Mouse (Mus musculus) limb, embryonic 13.5 days (tissue): ENCODE data around the gene Slc9a1. TPM values are rescaled to one million over a fixed set of nuclear protein-coding genes. Genes with fewer than 3 reads are reported as not detected.
A peak's percentile ranks its signal among the peaks of the same experiment; 100 is the strongest.

Source experiments
- ATAC-seq: fragments of 200-750 bp; cut with Nextera tagmentation; 2 replicates; pipeline ENCODE4 v1.8.0; 2017; ENCODE audit warnings: low read depth, moderate number of reproducible peaks, moderate TSS enrichment; ENCODE audit not compliant: low FRiP score
- H3K27ac ChIP-seq: fragments of 300-500 bp; sonication (generic); 2 replicates; pipeline ENCODE4 v1.5.1; 2015; ENCODE audit warnings: inconsistent platforms, mild to moderate bottlenecking, moderate library complexity
- H3K27me3 ChIP-seq: fragments of 300-500 bp; sonication (generic); 2 replicates; pipeline ENCODE4 v1.6.1; 2015; ENCODE audit warnings: mild to moderate bottlenecking, inconsistent platforms
- H3K36me3 ChIP-seq: fragments of 300-500 bp; sonication (generic); 2 replicates; pipeline ENCODE4 v1.6.1; 2015; ENCODE audit warnings: inconsistent platforms, mild to moderate bottlenecking, moderate library complexity
- H3K4me1 ChIP-seq: fragments of 300-500 bp; sonication (generic); 2 replicates; pipeline ENCODE4 v1.6.1; 2015; ENCODE audit warnings: inconsistent platforms
- H3K4me2 ChIP-seq: fragments of 300-500 bp; sonication (generic); replicated peaks from 2 replicates; pipeline ENCODE4 v1.6.1; 2015; ENCODE audit warnings: inconsistent platforms, mild to moderate bottlenecking, moderate library complexity
- H3K4me3 ChIP-seq: fragments of 300-500 bp; sonication (generic); 2 replicates; pipeline ENCODE4 v1.5.1; 2015; ENCODE audit warnings: moderate library complexity, mild to moderate bottlenecking, inconsistent platforms
- H3K9ac ChIP-seq: fragments of 300-500 bp; sonication (generic); 2 replicates; pipeline ENCODE4 v1.6.1; 2015; ENCODE audit warnings: mild to moderate bottlenecking, inconsistent platforms
- H3K9me3 ChIP-seq: fragments of 300-500 bp; sonication (generic); 2 replicates; pipeline ENCODE4 v1.6.1; 2016; ENCODE audit warnings: inconsistent platforms
- WGBS: fragments of 180-500 bp; shearing (Covaris S2); methylation state at CpG from one replicate; pipeline ENCODE4 v1.1.7; 2015; 5-methylcytosine and 5-hydroxymethylcytosine counted together
- polyA plus RNA-seq: library from polyadenylated mRNA; unstranded; fragments of >200 nt; fragmentation: Nextera tagmentation; extraction: Ambion mirVana; gene quantifications from 2 replicates; pipeline ENCODE4 v1.2.1, GENCODE M21; 2015

The Slc9a1 gene
- polyA plus RNA-seq = 8.1 and 8.8 TPM in 2 replicates

DNA sequence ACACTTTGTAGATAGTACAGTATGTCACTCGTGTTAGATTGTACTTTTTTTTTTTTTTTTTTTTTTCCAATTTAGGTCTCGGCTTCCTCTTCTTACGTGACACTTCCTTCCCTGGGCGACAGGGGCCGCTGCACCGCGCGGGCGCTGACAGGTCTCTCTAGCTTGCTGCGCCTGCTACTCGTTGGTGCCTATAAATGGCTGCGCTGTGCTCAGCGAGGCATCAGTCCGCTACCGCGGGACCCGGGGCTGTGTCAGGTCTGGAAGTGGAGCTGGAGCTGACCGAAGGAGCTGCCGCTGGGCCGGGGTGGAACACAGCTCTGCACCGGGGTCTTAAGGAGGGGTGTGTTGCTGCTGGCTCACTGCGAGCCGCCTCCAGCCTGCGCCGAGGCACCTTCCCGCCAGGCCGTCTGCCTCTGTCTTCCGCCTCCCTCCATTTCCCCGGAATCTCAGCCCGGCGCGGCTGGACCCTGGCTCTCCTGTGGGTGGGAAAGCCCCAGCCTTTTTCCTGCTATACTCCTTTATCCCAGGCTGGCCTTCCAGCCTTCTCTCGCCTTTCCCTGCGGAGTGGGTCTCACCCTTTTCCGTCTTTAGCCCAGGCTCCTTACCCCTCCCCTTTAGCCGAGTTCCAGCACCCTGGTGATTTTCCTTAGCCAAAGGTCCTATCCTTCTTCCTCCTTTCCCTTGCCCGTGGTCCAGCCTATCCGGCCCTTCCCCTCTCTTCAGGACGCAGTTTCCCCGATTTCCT, at the start of gene Slc9a1:
Gene Slc9a1, plus strand, starts transcription at position 154 of the 745 bp plus-strand sequence.
- Histone ChIP-seq H3K36me3 (peaks cover 2% of the 10 kb centered on the region), H3K4me3 (peak within 1 kb of the TSS; percentile 86), H3K27ac (peak within 1 kb of the TSS; percentile 86), H3K4me1 (peaks cover 40% of the 10 kb centered on the region), H3K27me3 (no peaks in the 10 kb centered on the region), H3K9me3 (no peaks in the 10 kb centered on the region), H3K4me2 (peak within 1 kb of the TSS; percentile 79), H3K9ac (peak within 1 kb of the TSS; percentile 89)
- ATAC-seq = peak; percentile 94
- WGBS = under 1% methylated on average over 40 of the region's 40 CpGs

DNA sequence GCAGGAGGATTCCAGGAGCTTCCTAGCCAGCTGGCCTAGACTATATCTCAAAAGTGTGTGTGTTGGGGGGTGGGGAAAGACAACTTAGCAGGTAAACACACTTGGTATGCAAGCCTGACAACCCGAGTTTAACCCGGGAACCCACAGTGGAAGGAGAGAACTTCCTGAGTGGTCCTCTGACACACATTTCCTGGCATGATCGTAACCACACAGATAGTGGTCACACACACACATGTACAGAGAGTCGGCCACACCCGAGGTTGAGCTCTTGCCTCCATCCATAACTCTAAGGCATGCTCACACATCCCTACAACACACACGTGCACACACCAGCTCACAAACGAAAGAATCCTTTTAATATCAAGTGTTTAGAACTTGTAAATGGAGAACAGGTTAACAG, 41.4 kb upstream of the Slc9a1 start:
- Histone ChIP-seq H3K27ac (no peak overlapping the region), H3K4me2 (no peak overlapping the region), H3K4me1 (peaks cover 16% of the 10 kb centered on the region; the same call in 1 of the 2 replicates), H3K9ac (no peak overlapping the region), H3K36me3 (peaks cover 4% of the 10 kb centered on the region), H3K27me3 (no peaks in the 10 kb centered on the region), H3K9me3 (no peaks in the 10 kb centered on the region), H3K4me3 (no peak overlapping the region)
- ATAC-seq = no peak
- 75% methylated on average over 7 of the region's 7 CpGs for WGBS

DNA sequence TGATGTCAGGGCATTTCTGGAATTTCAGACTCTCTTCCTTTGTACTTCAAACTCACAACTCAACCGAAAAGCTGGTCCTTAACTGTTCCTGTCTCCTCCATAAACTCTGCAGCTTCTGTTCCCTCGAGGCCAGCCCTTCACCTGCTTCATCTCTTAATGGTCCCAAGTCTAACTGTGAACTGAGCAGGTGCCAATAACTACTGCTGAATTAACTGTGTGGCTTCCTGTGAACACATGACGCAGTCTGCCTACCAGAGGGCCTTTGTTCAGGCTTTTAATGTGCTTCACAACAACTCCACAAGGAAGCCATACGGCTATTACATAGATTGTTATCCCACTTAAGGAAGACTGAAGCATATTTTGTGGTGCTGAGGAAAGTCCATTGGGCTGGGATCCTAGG, 39.2 kb upstream of the Slc9a1 start:
- Histone ChIP-seq H3K4me3 (no peak overlapping the region), H3K9me3 (no peaks in the 10 kb centered on the region), H3K27ac (no peak overlapping the region), H3K36me3 (no peaks in the 10 kb centered on the region), H3K9ac (no peak overlapping the region), H3K4me2 (no peak overlapping the region), H3K4me1 (peaks cover 22% of the 10 kb centered on the region; the same call in 1 of the 2 replicates), H3K27me3 (no peaks in the 10 kb centered on the region)
- 54% methylated on average over 4 of the region's 4 CpGs for WGBS
- no peak for ATAC-seq

DNA sequence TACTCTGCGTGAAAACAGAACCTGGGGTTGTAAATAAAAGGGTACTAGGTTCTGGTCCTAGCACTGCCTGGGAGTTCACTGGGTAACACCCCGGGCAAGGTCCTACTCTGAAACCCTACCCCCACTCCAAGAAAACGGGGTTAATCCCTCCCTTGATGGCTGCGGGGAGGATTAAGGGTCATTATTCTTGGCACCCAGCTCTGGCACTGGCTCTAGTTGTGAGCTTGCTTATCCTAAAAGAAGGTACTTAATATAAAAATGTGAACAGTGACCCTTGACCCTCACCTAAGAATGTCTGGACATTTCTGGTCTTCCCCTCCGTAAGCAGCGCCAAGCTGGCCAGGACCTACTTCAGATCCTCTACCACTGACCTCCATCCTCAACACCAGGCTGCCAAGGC, 36.2 kb upstream of the Slc9a1 start:
- H3K27me3 ChIP-seq = no peaks in the 10 kb centered on the region
- no peak overlapping the region for H3K4me3 ChIP-seq
- H3K4me1 ChIP-seq = peaks cover 26% of the 10 kb centered on the region
- ATAC-seq = no peak
- WGBS = 54% methylated on average over 6 of the region's 6 CpGs
- no peak overlapping the region for H3K9ac ChIP-seq
- H3K4me2 ChIP-seq = no peak overlapping the region
- no peak overlapping the region for H3K27ac ChIP-seq
- H3K9me3 ChIP-seq = no peaks in the 10 kb centered on the region
- H3K36me3 ChIP-seq = no peaks in the 10 kb centered on the region

DNA sequence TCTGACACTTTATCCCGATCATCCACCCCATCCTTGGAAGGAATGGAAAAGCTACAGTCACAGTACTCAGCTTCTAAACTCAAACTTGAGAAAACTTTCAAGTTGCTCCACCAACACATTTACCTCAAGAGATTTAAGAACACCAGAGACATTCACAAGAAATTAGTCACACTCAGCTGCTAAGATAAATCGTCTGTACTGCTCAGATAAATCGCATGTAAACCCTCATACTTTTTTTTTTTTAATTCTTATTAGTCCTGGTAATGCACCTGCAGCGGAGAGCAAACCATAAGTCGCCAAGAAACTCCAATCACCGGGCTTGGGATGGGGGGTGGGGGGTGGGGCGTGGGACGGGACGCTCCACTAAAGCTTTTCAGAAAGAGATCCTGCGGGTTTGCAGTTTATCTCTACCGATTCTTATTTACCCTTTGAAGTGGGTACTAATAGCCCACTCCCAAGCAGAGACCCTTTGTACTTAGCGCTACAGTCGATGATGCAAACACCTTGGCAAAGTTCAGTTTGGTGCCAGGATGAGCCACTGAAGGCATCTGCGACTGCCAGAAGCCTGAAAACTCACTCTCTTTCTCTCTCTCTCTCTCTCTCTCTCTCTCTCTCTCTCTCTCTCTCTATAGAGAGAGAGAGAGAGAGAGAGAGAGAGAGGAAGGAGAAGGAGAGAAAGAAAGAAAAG, 31.5 kb upstream of the Slc9a1 start:
- ATAC-seq = no peak
- Histone ChIP-seq H3K36me3 (no peaks in the 10 kb centered on the region), H3K9ac (peak overlapping the region; percentile 92), H3K4me2 (peak overlapping the region; percentile 73), H3K27me3 (0 out of 2 replicates have a peak, but pooled peaks cover 5% of the 10 kb centered on the region), H3K27ac (no peak overlapping the region), H3K9me3 (no peaks in the 10 kb centered on the region), H3K4me3 (peak overlapping the region; percentile 89), H3K4me1 (peaks cover 18% of the 10 kb centered on the region)
- WGBS = 15% methylated on average over 14 of the region's 14 CpGs

DNA sequence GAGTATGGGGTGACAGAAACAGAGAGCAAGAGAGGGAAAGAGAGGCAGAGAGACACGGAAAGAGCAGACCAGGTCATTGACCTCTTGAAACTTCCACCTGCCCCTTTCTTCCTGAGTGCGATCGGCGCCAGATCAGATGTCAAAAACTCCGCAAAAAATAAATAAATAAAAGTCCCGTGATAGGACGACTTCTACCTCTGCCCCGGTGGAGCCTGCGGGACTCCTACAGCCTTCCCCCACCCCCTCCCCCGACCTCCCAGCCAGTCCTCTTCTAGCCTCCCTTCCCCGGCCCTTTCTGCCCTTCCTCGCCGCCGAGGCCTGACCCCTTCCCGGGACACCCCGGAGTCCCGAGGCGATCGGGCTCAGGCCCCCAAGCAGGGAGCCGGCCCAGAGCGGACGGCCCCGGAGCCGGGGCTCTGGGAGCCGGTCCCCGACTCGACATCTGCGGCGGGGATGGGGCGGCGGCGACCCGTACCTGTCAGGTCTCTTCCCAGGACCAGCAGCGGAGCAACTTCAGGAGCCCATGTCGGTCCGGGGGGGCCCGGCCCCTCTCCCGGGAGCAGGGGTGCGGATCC, 30.9 kb upstream of the Slc9a1 start:
- peak overlapping the region; percentile 89 for H3K4me3 ChIP-seq
- ATAC-seq = peak; percentile 33
- peaks cover 11% of the 10 kb centered on the region for H3K4me1 ChIP-seq
- H3K9ac ChIP-seq = peak overlapping the region; percentile 92
- no peaks in the 10 kb centered on the region for H3K9me3 ChIP-seq
- peak overlapping the region; percentile 67 for H3K27ac ChIP-seq
- no peaks in the 10 kb centered on the region for H3K36me3 ChIP-seq
- under 1% methylated on average over 38 of the region's 39 CpGs for WGBS
- 0 out of 2 replicates have a peak, but pooled peaks cover 5% of the 10 kb centered on the region for H3K27me3 ChIP-seq
- peak overlapping the region; percentile 73 for H3K4me2 ChIP-seq

DNA sequence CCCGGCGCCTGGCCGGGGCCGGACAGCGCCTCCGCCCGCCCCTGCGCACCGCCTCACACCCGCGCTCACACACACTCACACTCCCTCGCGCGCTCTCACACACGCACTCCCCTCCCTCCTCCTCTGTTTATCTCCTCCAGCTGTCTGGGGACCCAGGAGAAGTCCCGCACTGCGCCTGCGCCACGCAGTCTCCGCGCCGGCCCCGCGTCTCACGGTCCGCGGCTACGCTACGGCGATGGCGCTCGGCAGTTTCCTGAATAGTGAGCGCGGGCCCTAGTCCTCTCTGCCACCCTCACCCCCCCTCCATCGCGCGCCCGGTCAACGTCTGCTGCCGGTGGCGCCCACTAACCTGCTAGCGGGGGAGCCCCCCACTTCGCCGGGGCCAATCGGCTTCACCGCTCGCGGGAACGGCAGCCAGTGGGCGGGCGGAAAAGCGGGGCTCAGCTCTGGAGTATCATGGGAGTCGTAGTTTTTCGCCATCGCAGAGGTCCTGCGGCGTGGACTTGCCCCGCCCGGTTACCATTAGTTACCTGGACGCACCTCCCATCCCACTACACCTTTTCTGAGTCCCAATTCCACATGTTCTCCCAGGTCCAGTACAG, 30.3 kb upstream of the Slc9a1 start:
- H3K4me3 ChIP-seq = peak overlapping the region; percentile 89
- peak; percentile 97 for ATAC-seq
- peak overlapping the region; percentile 73 for H3K4me2 ChIP-seq
- peak overlapping the region; percentile 92 for H3K9ac ChIP-seq
- peaks cover 10% of the 10 kb centered on the region for H3K4me1 ChIP-seq
- under 1% methylated on average over 60 of the region's 60 CpGs for WGBS
- no peaks in the 10 kb centered on the region for H3K9me3 ChIP-seq
- H3K36me3 ChIP-seq = no peaks in the 10 kb centered on the region
- H3K27ac ChIP-seq = peak overlapping the region; percentile 67
- H3K27me3 ChIP-seq = 0 out of 2 replicates have a peak, but pooled peaks cover 5% of the 10 kb centered on the region

DNA sequence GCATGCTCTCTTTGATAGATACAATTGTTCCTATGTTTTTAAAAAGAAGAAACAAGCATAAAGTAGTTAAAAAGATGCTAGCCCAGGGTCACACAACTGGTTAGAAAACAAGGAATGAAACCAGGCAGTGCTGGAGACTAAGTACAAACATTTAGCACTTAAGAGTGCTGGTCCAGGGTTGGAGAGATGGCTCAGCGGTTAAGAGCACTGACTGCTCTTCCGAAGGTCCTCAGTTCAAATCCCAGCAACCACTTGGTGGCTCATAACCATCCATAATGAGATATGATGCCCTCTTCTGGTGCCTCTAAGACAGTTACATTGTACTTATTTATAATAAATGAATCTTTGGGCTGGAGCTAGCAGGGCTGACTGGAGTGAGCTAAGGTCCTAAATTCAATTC, 29.3 kb upstream of the Slc9a1 start:
- Histone ChIP-seq H3K9me3 (no peaks in the 10 kb centered on the region), H3K27ac (no peak overlapping the region), H3K36me3 (no peaks in the 10 kb centered on the region), H3K27me3 (0 out of 2 replicates have a peak, but pooled peaks cover 5% of the 10 kb centered on the region), H3K4me1 (peaks cover 10% of the 10 kb centered on the region), H3K9ac (no peak overlapping the region), H3K4me2 (no peak overlapping the region), H3K4me3 (no peak overlapping the region)
- WGBS = 90% methylated on average over 2 of the region's 2 CpGs
- no peak for ATAC-seq

DNA sequence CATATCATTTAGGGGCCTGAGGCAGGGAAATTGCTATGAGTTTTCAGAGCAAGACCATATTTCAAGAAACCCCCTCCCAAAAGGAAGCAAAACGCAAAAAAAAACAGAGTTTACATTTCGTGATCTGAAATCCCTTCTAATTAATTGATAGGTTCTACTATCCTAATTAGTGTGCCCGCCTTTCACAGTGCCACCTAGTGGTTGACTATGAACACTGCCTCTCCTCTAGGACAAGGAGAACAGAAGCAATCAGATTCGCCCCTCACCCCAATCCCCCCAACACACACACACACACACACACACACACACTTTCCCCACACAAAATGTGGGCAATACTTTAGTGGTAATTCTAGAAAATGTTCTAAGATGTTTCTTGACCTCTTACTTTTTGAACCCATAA, 25.4 kb upstream of the Slc9a1 start:
- no peak overlapping the region for H3K4me2 ChIP-seq
- H3K9me3 ChIP-seq = no peaks in the 10 kb centered on the region
- WGBS = 8% methylated on average over 4 of the region's 4 CpGs
- H3K4me1 ChIP-seq = no peaks in the 10 kb centered on the region
- no peak for ATAC-seq
- no peak overlapping the region for H3K27ac ChIP-seq
- no peak overlapping the region for H3K4me3 ChIP-seq
- no peaks in the 10 kb centered on the region for H3K36me3 ChIP-seq
- no peak overlapping the region for H3K9ac ChIP-seq
- 0 out of 2 replicates have a peak, but pooled peaks cover 5% of the 10 kb centered on the region for H3K27me3 ChIP-seq

DNA sequence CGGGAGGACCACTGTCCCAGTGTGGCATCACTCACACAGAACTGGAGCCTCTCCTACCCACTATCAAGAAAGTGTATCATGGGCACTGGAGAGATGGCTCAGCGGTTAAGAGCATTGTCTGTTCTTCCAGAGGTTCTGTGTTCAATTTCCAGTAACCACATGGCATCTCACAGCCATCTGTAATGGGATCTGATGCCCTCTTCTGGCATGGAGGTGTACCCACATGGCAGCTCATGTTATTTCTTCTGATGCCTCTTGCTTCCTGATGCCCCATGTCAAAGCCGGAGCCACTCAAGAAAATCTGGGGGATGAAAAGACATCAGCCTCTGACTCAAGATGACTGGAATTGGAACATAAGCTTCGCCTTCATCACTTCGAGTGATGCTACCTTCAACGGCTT, 23.8 kb upstream of the Slc9a1 start:
- Histone ChIP-seq H3K27ac (no peak overlapping the region), H3K9ac (no peak overlapping the region), H3K4me1 (no peaks in the 10 kb centered on the region), H3K36me3 (no peaks in the 10 kb centered on the region), H3K4me3 (no peak overlapping the region), H3K9me3 (no peaks in the 10 kb centered on the region), H3K27me3 (0 out of 2 replicates have a peak, but pooled peaks cover 2% of the 10 kb centered on the region), H3K4me2 (no peak overlapping the region)
- ATAC-seq = no peak
- WGBS = 91% methylated on average over 6 of the region's 6 CpGs

DNA sequence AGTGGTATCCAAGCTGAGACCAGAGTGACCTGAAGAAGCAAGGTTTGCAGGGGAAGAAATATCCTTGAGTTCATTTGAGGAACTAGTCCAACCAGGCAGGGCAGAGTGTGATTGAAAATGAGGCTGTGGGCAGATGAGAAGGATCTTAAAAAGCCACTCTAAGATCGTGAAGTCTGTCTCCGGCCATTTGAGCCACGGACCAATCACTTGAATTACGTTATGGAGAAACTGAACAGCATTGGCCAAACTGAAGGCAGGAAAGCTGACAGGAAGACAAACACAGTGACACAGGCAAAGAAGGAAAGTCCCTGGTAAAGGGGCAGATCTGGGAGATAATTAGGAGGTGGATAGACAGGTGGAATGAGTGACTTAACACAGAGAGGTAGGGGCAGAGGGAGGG, 22.9 kb upstream of the Slc9a1 start:
- no peaks in the 10 kb centered on the region for H3K36me3 ChIP-seq

DNA sequence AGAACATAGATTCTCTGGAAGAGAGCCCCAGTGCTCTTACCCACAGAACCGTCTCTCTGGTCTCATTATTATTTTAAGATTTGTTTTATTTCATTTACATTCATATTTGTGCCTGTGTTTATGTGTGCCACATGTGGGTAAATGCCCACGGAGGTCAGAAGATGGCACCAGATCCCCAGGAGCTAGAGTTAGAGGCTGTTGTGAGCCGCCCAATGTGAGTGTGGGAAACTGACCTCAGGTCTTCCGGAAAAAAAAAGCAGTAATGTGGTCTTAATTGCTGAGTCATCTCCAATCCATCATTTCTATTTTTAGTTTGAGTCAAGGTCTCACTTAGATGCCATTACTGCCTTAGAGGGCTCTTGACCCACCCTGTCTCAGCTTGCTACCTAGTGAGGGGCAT, 21.9 kb upstream of the Slc9a1 start:
- H3K9ac ChIP-seq = no peak overlapping the region
- H3K9me3 ChIP-seq = no peaks in the 10 kb centered on the region
- WGBS = 70% methylated on average over 4 of the region's 4 CpGs

More for the DNA sequence above, 22.9 kb upstream of the Slc9a1 start:
- Histone ChIP-seq H3K9me3 (no peaks in the 10 kb centered on the region), H3K4me2 (no peak overlapping the region), H3K4me3 (no peak overlapping the region), H3K27me3 (no peaks in the 10 kb centered on the region), H3K4me1 (no peaks in the 10 kb centered on the region), H3K9ac (no peak overlapping the region), H3K27ac (no peak overlapping the region)
- no peak for ATAC-seq
- 81% methylated on average over 4 of the region's 4 CpGs for WGBS

More for the DNA sequence above, 21.9 kb upstream of the Slc9a1 start:
- Histone ChIP-seq H3K36me3 (no peaks in the 10 kb centered on the region), H3K4me3 (no peak overlapping the region), H3K27ac (no peak overlapping the region), H3K27me3 (no peaks in the 10 kb centered on the region), H3K4me2 (no peak overlapping the region), H3K4me1 (no peaks in the 10 kb centered on the region)
- ATAC-seq = no peak
